10 mouse cellular contexts compared by ENCODE assay signal in genomic region chr5:103376354-103377295, GRCm38 (mm10). TPM values are rescaled to one million over a fixed set of nuclear protein-coding genes. Genes with fewer than 3 reads are reported as not detected.
DNase-seq lines count a peak whose midpoint lies in the region; ATAC-seq lines count a peak whose summit lies in the region.
"Had no signal": no experiment of that assay in that cellular context is flagged by ENCODE, and none has a peak within 500 bp of the region (broad histone marks: within the 10 kb centered on the region; RNA-seq: fewer than 3 reads in every experiment).

No protein-coding gene starts in this region.

- no peaks in the 10 kb centered on the region for H3K4me1 ChIP-seq in hindbrain, embryonic 14.5 days (replicated peaks; ENCODE audit: control insufficient read depth, insufficient read depth, low read length)
- no peaks in the 10 kb centered on the region for H3K4me1 ChIP-seq in hindbrain, embryonic 11.5 days (replicated peaks; ENCODE audit: control insufficient read depth, insufficient read depth, low read length)
- peaks cover 5% of the 10 kb centered on the region; the same call in 1 of the 2 replicates for H3K4me1 ChIP-seq in embryonic facial prominence, embryonic 15.5 days

- no peaks in the 10 kb centered on the region for H3K27me3 ChIP-seq in hindbrain, embryonic 14.5 days (ENCODE audit: control insufficient read depth, insufficient read depth, low read length)
- no peaks in the 10 kb centered on the region for H3K27me3 ChIP-seq in hindbrain, embryonic 11.5 days (ENCODE audit: control insufficient read depth, insufficient read depth, low read length)
- H3K27me3 ChIP-seq in embryonic facial prominence, embryonic 15.5 days = no peaks in the 10 kb centered on the region

- no peak overlapping the region for H3K4me2 ChIP-seq in hindbrain, embryonic 14.5 days (replicated peaks)
- H3K4me2 ChIP-seq in hindbrain, embryonic 11.5 days (replicated peaks; ENCODE audit: low read depth, low read length) = no peak overlapping the region
- peak overlapping the region; percentile 17; the same call in 1 of the 2 replicates for H3K4me2 ChIP-seq in embryonic facial prominence, embryonic 15.5 days (replicated peaks)

- WGBS in hindbrain, embryonic 14.5 days = 69% methylated on average over 17 of the region's 17 CpGs
- 66% methylated on average over 17 of the region's 17 CpGs for WGBS in hindbrain, embryonic 11.5 days
- 46% methylated on average over 17 of the region's 17 CpGs for WGBS in embryonic facial prominence, embryonic 15.5 days

- H3K4me3 ChIP-seq in hindbrain, embryonic 14.5 days (replicated peaks; ENCODE audit: low read length) = no peak overlapping the region
- H3K4me3 ChIP-seq in hindbrain, embryonic 11.5 days (ENCODE audit: low read depth, low read length) = no peak overlapping the region
- H3K4me3 ChIP-seq in embryonic facial prominence, embryonic 15.5 days (replicated peaks) = no peak overlapping the region

- 0 out of 2 replicates have a peak overlapping the region, but pooled peaks have one; percentile 11 for H3K27ac ChIP-seq in hindbrain, embryonic 14.5 days
- no peak overlapping the region for H3K27ac ChIP-seq in hindbrain, embryonic 11.5 days (ENCODE audit: low read depth, low read length)
- no peak overlapping the region; the same call in 1 of the 2 replicates for H3K27ac ChIP-seq in embryonic facial prominence, embryonic 15.5 days (replicated peaks)

- no peaks in the 10 kb centered on the region for H3K36me3 ChIP-seq in hindbrain, embryonic 14.5 days (replicated peaks; ENCODE audit: control insufficient read depth, insufficient read depth)
- no peaks in the 10 kb centered on the region for H3K36me3 ChIP-seq in hindbrain, embryonic 11.5 days (ENCODE audit: control insufficient read depth, insufficient read depth, low read length)
- no peaks in the 10 kb centered on the region for H3K36me3 ChIP-seq in embryonic facial prominence, embryonic 15.5 days
- H3K36me3 ChIP-seq: G1E had no signal

- DNase-seq in hindbrain, embryonic 14.5 days (ENCODE audit: low spot score) = no peak
- DNase-seq in hindbrain, embryonic 11.5 days (ENCODE audit: low spot score) = no peak
- DNase-seq in CD4-positive helper T cell, adult 2 months (ENCODE audit: low read depth, low spot score) = peak; percentile 59
- DNase-seq in layer of hippocampus, postnatal 14 days (ENCODE audit: low spot score in 2 of 2) = no peak
- DNase-seq in right cerebral cortex, adult 18-20 months = no peak
- DNase-seq: layer of hippocampus, postnatal 36 days had no signal

- no peaks in the 10 kb centered on the region for H3K9me3 ChIP-seq in hindbrain, embryonic 14.5 days (ENCODE audit: control insufficient read depth, low read length)
- no peaks in the 10 kb centered on the region for H3K9me3 ChIP-seq in hindbrain, embryonic 11.5 days (ENCODE audit: control insufficient read depth, low read length)
- H3K9me3 ChIP-seq in embryonic facial prominence, embryonic 15.5 days (replicated peaks) = no peaks in the 10 kb centered on the region

- ATAC-seq in hindbrain, embryonic 14.5 days (ENCODE audit: low FRiP score) = no peak
- ATAC-seq in hindbrain, embryonic 11.5 days (ENCODE audit: low FRiP score) = no peak
- ATAC-seq in embryonic facial prominence, embryonic 15.5 days (ENCODE audit: insufficient number of reproducible peaks, low FRiP score, low TSS enrichment, low read depth) = no peak
- peak; percentile 26; the same call in 1 of the 2 replicates for ATAC-seq in megakaryocyte progenitor cell, adult 5-6 weeks (replicated peaks; ENCODE audit: poor library complexity)
- ATAC-seq in monocyte, adult 5-6 weeks (replicated peaks; ENCODE audit: insufficient number of reproducible peaks, low FRiP score, low TSS enrichment, poor library complexity, severe bottlenecking) = no peak

- H3K9ac ChIP-seq in hindbrain, embryonic 14.5 days = no peak overlapping the region
- no peak overlapping the region for H3K9ac ChIP-seq in hindbrain, embryonic 11.5 days (ENCODE audit: low read depth, low read length)
- H3K9ac ChIP-seq in embryonic facial prominence, embryonic 15.5 days = no peak overlapping the region

RNA-seq across cellular contexts. Expression of gene Ptpn13, which starts 48.4 kb away (rescaled TPM):
- polyA plus RNA-seq in hindbrain, embryonic 14.5 days (2014; fragmentation: Nextera tagmentation; extraction: Ambion mirVana) = 6.8 and 7.8 TPM in 2 replicates
- 15.2 and 19.3 TPM in 2 replicates for polyA plus RNA-seq in hindbrain, embryonic 11.5 days (2014; fragmentation: Nextera tagmentation; extraction: Ambion mirVana)
- polyA plus RNA-seq in embryonic facial prominence, embryonic 15.5 days (2015; fragmentation: Nextera tagmentation; extraction: Ambion mirVana) = 22.7 and 23.3 TPM in 2 replicates
- total RNA-seq in megakaryocyte progenitor cell, adult 5-6 weeks (2015) = 0.30 and 0.37 TPM in 2 replicates
- total RNA-seq in megakaryocyte progenitor cell, adult 5-6 weeks (2017) = 0.58 and 1.5 TPM in 2 replicates
- 0.48 to 1.1 TPM (median 0.97 TPM) in 3 replicates for total RNA-seq in monocyte, adult 5-6 weeks (2017)
- 10 to 100 TPM in 1 of 2 experiments, 1 to 10 TPM in 1; 8.2 to 10.1 TPM for total RNA-seq in layer of hippocampus, postnatal 14 days (2021)
- polyA plus RNA-seq: G1E had no signal
